Mouse (Mus musculus) lung, embryonic 14.5 days (tissue): ENCODE results near the gene Mfsd4b1. TPM values are rescaled to one million over a fixed set of nuclear protein-coding genes. Genes with fewer than 3 reads are reported as not detected.

Experiments
- ATAC-seq: fragments of 200-750 bp; cut with Nextera tagmentation; 2 replicates; pipeline ENCODE4 v1.8.0; 2017; ENCODE audit warnings: mild to moderate bottlenecking, moderate TSS enrichment, moderate library complexity; ENCODE audit not compliant: insufficient read depth
- DNase-seq: peaks from one replicate; pipeline ENCODE4 v3.0.0-alpha.2; 2015
- H3K27ac ChIP-seq: fragments of 300-500 bp; sonication (generic); 2 replicates; pipeline ENCODE4 v1.5.1; 2014; ENCODE audit warnings: low read depth, mild to moderate bottlenecking, moderate library complexity
- H3K27me3 ChIP-seq: fragments of 300-500 bp; sonication (generic); 2 replicates; pipeline ENCODE4 v1.6.1; 2014; ENCODE audit warnings: low read length, control low read depth; ENCODE audit not compliant: insufficient read depth
- H3K36me3 ChIP-seq: fragments of 300-500 bp; sonication (generic); 2 replicates; pipeline ENCODE4 v1.6.1; 2014; ENCODE audit warnings: control low read depth; ENCODE audit not compliant: insufficient read depth
- H3K4me1 ChIP-seq: fragments of 300-500 bp; sonication (generic); 2 replicates; pipeline ENCODE4 v1.6.1; 2014; ENCODE audit warnings: antibody characterized with exemption, control low read depth; ENCODE audit not compliant: insufficient read depth
- H3K4me2 ChIP-seq: fragments of 300-500 bp; sonication (generic); 2 replicates; pipeline ENCODE4 v1.6.1; 2014; ENCODE audit warnings: mild to moderate bottlenecking
- H3K4me3 ChIP-seq: fragments of 300-500 bp; sonication (generic); 2 replicates; pipeline ENCODE4 v1.5.1; 2014; ENCODE audit warnings: low read depth, low read length
- H3K9ac ChIP-seq: fragments of 300-500 bp; sonication (generic); 2 replicates; pipeline ENCODE4 v1.6.1; 2014
- H3K9me3 ChIP-seq: fragments of 300-500 bp; sonication (generic); 2 replicates; pipeline ENCODE4 v1.6.1; 2016; ENCODE audit warnings: low read depth, low read length, control low read depth
- CTCF ChIP-seq: IDR thresholded peaks from 2 replicates; pipeline ENCODE4 v1.5.1; 2016; ENCODE audit warnings: antibody characterized with exemption, low read depth
- WGBS: fragments of 180-500 bp; shearing (Covaris S2); extraction: QIAGEN DNeasy Blood & Tissue Kit; methylation state at CpG from one replicate; pipeline ENCODE4 v1.1.7; 2014; 5-methylcytosine and 5-hydroxymethylcytosine counted together
- polyA plus RNA-seq: library from polyadenylated mRNA; unstranded; fragments of >200 nt; fragmentation: Nextera tagmentation; extraction: Ambion mirVana; gene quantifications from 2 replicates; pipeline ENCODE4 v1.2.1, GENCODE M21; 2014

Mfsd4b1 gene
- polyA plus RNA-seq, 1 experiment from 2014 or later: not detected

DNA sequence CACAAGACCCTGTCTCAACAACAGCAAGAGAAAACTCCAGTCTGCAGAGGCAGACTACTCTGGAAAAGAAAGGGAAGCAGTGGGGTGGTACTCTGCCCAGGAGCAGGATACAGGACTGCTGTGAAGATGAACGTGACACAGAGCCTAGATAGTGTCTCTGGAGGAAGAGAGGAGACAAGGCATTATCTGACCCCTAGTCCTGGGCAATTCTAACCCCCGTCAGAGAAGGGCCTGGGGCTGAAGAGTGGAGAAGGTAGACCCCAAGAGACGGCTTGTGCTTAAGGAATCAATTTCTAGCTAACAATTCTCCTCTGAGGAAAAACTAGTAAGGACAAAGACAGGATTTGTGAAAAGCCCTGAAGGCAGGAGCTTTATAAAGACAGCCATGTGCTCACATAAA, 40.3 kb upstream of the Mfsd4b1 start:
- ATAC-seq: no peak
- WGBS: 54% methylated on average over 3 of the region's 3 CpGs
- Histone ChIP-seq H3K4me1 (0 out of 2 replicates have a peak, but pooled peaks cover 4% of the 10 kb centered on the region), H3K36me3 (no peaks in the 10 kb centered on the region), H3K9me3 (no peaks in the 10 kb centered on the region), H3K27me3 (no peaks in the 10 kb centered on the region), H3K9ac (no peak overlapping the region), H3K4me2 (no peak overlapping the region), H3K27ac (no peak overlapping the region), H3K4me3 (no peak overlapping the region)
- no peak for DNase-seq
- TF ChIP-seq CTCF: no peak

DNA sequence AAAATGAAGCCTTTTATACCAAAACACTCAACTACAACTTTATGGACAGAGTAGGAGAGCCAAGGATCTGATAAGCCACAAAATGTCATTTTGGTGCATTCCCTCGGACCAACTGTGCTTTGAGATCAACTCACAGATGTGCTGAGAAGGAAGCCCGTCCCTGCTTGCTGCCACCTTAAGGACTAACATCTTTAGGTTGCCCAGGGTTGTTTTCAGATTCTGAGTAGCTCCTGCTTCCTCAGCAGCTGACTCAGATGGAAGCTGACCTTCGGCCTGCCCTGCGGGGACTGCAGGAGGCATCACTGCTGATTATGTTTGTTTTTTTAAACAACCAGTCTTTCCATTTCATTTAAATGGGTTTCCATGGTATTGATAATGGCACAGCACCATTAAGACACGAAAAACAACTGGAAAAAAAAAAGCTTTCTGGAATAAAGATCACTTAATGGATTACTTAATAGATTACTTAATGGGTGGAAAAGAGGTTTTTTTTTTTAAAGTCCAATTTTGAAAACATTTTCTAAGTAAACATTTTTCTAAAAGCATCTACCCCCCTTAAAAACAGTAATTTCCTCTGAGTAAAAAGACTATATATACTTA, 38.3 kb upstream of the Mfsd4b1 start:
- TF ChIP-seq CTCF: no peak
- Histone ChIP-seq H3K4me3 (no peak overlapping the region), H3K9ac (no peak overlapping the region), H3K36me3 (no peaks in the 10 kb centered on the region), H3K4me2 (no peak overlapping the region), H3K4me1 (no peaks in the 10 kb centered on the region), H3K27me3 (no peaks in the 10 kb centered on the region), H3K27ac (peak overlapping the region; percentile 54; the same call in 1 of the 2 replicates), H3K9me3 (no peaks in the 10 kb centered on the region)
- WGBS: 21% methylated on average over 5 of the region's 5 CpGs
- DNase-seq: no peak
- no peak for ATAC-seq

DNA sequence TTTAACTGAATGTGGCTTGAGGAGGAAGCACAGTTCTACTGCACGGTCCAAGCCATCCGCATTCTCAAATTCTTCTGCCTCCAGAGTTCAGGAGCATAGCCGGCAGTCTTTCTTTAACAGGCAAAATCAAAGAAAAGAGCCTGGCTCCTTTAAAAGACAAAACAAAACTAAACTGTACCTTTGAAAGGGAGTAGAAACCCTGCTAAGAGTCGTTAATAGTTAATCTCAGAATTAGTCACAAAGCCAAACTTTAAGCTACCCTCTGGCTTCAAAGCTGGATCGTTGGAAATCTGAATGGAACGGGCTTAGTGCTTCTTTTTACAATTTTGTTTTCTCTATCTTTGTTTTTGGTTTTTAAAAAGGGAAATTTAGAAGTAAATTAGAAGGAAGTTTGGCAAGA, 37.7 kb upstream of the Mfsd4b1 start:
- no peak for DNase-seq
- Histone ChIP-seq H3K36me3 (no peaks in the 10 kb centered on the region), H3K9me3 (no peaks in the 10 kb centered on the region), H3K27me3 (no peaks in the 10 kb centered on the region), H3K4me1 (no peaks in the 10 kb centered on the region), H3K9ac (no peak overlapping the region), H3K4me2 (no peak overlapping the region), H3K4me3 (no peak overlapping the region), H3K27ac (no peak overlapping the region)
- no peak for ATAC-seq
- TF ChIP-seq CTCF: no peak
- WGBS: 58% methylated on average over 6 of the region's 6 CpGs

DNA sequence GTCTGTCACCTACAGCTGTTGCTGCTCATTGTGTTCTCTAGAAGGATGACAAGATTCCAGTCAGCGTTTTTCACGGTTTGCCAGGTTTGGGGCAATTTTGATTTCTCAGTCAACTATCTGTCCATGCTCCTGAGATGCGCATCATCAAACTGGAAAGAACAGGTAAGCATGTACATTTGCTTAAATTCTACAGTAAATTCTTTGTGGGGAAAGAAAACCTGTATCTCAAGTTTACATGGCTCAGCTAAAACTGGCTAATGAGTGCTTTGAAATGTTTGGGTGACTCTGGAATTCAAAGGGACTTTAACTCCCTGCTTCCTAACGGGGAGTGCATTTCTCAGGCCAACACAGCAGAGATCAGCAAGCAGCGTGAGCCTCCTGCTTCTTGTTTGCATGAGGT, 36.9 kb upstream of the Mfsd4b1 start:
- no peak overlapping the region for H3K4me3 ChIP-seq
- no peaks in the 10 kb centered on the region for H3K4me1 ChIP-seq
- H3K9me3 ChIP-seq: no peaks in the 10 kb centered on the region
- 76% methylated on average over 5 of the region's 5 CpGs for WGBS
- H3K27ac ChIP-seq: no peak overlapping the region
- TF ChIP-seq CTCF: no peak
- H3K9ac ChIP-seq: no peak overlapping the region
- H3K4me2 ChIP-seq: no peak overlapping the region
- ATAC-seq (no peak), DNase-seq (no peak)
- H3K27me3 ChIP-seq: no peaks in the 10 kb centered on the region
- H3K36me3 ChIP-seq: no peaks in the 10 kb centered on the region

DNA sequence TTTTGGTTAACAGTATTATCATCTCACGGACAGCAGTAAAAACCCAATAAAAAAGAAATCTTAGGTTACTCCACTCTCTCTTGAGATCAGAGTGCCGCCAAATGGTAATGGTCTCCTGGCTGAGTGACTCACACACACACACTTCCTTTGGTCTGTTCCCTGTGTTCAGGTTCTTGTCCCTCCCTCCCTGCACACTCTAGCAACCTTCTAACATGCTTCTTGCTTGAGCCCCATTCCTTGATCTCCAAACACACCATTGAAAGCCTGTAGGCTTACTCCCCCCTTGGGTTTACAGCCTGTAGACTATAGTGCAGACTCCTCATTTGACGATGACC, 33.7 kb upstream of the Mfsd4b1 start:
- Histone ChIP-seq H3K36me3 (no peaks in the 10 kb centered on the region), H3K4me1 (no peaks in the 10 kb centered on the region), H3K9me3 (no peaks in the 10 kb centered on the region), H3K4me2 (no peak overlapping the region), H3K27ac (no peak overlapping the region), H3K9ac (no peak overlapping the region), H3K27me3 (no peaks in the 10 kb centered on the region), H3K4me3 (no peak overlapping the region)
- no peak for TF ChIP-seq CTCF
- WGBS: 74% methylated on average over 3 of the region's 3 CpGs
- ATAC-seq (no peak), DNase-seq (no peak)

DNA sequence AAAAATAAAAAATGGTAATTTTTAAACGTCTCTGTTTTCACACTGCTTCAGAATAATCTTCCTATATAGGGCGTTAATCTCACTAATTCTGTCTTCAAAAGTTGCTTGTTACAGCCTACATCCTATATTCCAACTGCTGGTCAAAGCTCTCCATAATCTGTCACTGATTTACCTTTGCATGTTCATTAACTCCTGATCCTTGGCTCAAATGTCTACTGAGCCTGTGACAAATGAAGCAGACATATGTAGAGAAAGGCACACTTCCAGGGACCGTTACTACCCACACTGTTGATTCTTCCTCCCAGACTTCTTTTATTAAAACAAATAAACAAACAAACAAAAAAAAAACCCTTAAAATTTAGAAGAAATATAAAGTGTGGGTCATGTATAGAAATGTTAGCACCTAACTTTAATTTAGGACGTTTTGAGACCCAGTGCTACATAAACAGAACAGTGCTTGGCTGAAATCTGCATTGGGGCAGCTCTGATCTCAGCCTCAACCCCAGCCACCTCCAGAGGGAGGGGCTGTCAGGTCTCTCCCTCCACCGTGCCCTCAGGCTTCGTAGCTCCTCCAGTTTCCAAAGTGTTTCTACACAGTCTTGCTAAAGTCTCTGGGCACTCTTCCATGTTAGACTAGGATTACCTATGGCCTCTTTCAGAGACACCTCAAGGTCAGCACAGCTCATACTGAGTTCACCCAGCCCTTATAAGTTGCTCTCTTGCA, 33.2 kb upstream of the Mfsd4b1 start:
- no peak for TF ChIP-seq CTCF
- no peak for DNase-seq
- WGBS: 47% methylated on average over 6 of the region's 6 CpGs
- H3K27ac ChIP-seq: no peak overlapping the region
- no peak overlapping the region for H3K4me3 ChIP-seq
- no peak for ATAC-seq
- no peak overlapping the region for H3K4me2 ChIP-seq
- no peaks in the 10 kb centered on the region for H3K9me3 ChIP-seq
- no peaks in the 10 kb centered on the region for H3K27me3 ChIP-seq
- no peak overlapping the region for H3K9ac ChIP-seq
- H3K4me1 ChIP-seq: no peaks in the 10 kb centered on the region
- H3K36me3 ChIP-seq: no peaks in the 10 kb centered on the region

DNA sequence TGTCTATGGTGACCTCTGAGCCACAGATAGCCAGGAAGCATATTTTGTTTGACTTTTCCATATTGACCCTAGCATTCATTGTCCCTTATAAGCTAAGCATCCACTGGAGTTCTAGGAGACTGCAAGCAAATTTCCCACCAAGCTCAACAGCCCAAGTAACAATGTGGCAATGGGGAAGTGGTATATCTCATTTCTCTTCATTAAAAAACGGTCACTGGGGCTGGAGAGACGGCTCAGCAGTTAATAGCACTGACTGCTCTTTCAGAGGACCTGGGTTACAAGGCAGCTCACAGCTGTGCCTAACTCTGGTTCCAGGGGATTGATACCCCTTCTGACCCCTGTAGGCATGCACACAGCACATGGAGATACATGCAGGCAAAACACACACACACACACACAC, 32.5 kb upstream of the Mfsd4b1 start:
- H3K36me3 ChIP-seq: no peaks in the 10 kb centered on the region
- no peak for ATAC-seq
- DNase-seq: no peak
- H3K27ac ChIP-seq: no peak overlapping the region
- no peak for TF ChIP-seq CTCF
- no peaks in the 10 kb centered on the region for H3K9me3 ChIP-seq
- H3K4me1 ChIP-seq: no peaks in the 10 kb centered on the region
- no peak overlapping the region for H3K4me3 ChIP-seq
- no peak overlapping the region for H3K9ac ChIP-seq
- H3K27me3 ChIP-seq: no peaks in the 10 kb centered on the region
- no peak overlapping the region for H3K4me2 ChIP-seq
- whole genome bisulfite sequencing: 51% methylated on average over 2 of the region's 2 CpGs
